Mouse (Mus musculus) testis, adult 2 months (tissue): ENCODE measurements around the gene Aebp2.

Experiments used
- CTCF ChIP-seq: fragments of 200-500 bp; IDR thresholded peaks from 2 replicates; pipeline ENCODE4 v1.5.1; 2012; ENCODE audit warnings: low read depth, mild to moderate bottlenecking, inconsistent platforms, low read length, moderate library complexity; ENCODE audit not compliant: control insufficient read depth, insufficient read depth, insufficient replicate concordance
- POLR2A ChIP-seq: fragments of 200-500 bp; IDR thresholded peaks from 2 replicates; pipeline ENCODE4 v1.6.1; 2012; ENCODE audit warnings: low read depth, mild to moderate bottlenecking, inconsistent platforms, low read length, moderate library complexity; ENCODE audit not compliant: control insufficient read depth

GRCm38 (mm10) chr6:140605732-140606131 lies 16.7 kb upstream of the Aebp2 start:
- no peak for TF ChIP-seq POLR2A
- TF ChIP-seq CTCF: no peak
